ENCODE assay signal across 8 mouse cellular contexts in genomic region chr2:115855511-115856400, GRCm38 (mm10).
DNase-seq lines count a peak whose midpoint lies in the region; ATAC-seq lines count a peak whose summit lies in the region.

No protein-coding gene starts in this region.

- no peaks in the 10 kb centered on the region for H3K9me3 ChIP-seq in embryonic facial prominence, embryonic 11.5 days (replicated peaks; ENCODE audit: control insufficient read depth, low read length)
- no peaks in the 10 kb centered on the region for H3K9me3 ChIP-seq in limb, embryonic 11.5 days (ENCODE audit: control insufficient read depth, low read length)
- H3K9me3 ChIP-seq in midbrain, embryonic 13.5 days: no peaks in the 10 kb centered on the region

- no peak overlapping the region for H3K9ac ChIP-seq in embryonic facial prominence, embryonic 11.5 days (replicated peaks; ENCODE audit: low read length)
- no peak overlapping the region for H3K9ac ChIP-seq in limb, embryonic 11.5 days (ENCODE audit: low read length)
- 0 out of 2 replicates have a peak overlapping the region, but pooled peaks have one; percentile 19 for H3K9ac ChIP-seq in midbrain, embryonic 13.5 days (replicated peaks)

- no peaks in the 10 kb centered on the region for H3K36me3 ChIP-seq in embryonic facial prominence, embryonic 11.5 days (replicated peaks; ENCODE audit: control insufficient read depth, insufficient read depth, low read depth, low read length)
- H3K36me3 ChIP-seq in limb, embryonic 11.5 days (ENCODE audit: control insufficient read depth, insufficient read depth, low read length): no peaks in the 10 kb centered on the region
- no peaks in the 10 kb centered on the region for H3K36me3 ChIP-seq in midbrain, embryonic 13.5 days

- H3K27me3 ChIP-seq in embryonic facial prominence, embryonic 11.5 days (ENCODE audit: control insufficient read depth, insufficient read depth, low read length): peaks cover 21% of the 10 kb centered on the region
- H3K27me3 ChIP-seq in limb, embryonic 11.5 days (ENCODE audit: control insufficient read depth, insufficient read depth, low read length): peaks cover 57% of the 10 kb centered on the region
- peaks cover 60% of the 10 kb centered on the region for H3K27me3 ChIP-seq in midbrain, embryonic 13.5 days

- DNase-seq in cerebellum, adult 11 months: peak; percentile 12
- peak; percentile 94 for DNase-seq in embryonic facial prominence, embryonic 11.5 days (ENCODE audit: low spot score)
- peak; percentile 75 for DNase-seq in heart, adult 8-10 months (ENCODE audit: low spot score)
- peak; percentile 69 to 82 for DNase-seq in kidney, adult 8-10 months
- DNase-seq in limb, embryonic 11.5 days (ENCODE audit: low spot score): peak; percentile 94
- DNase-seq in spleen, postnatal 10 days (ENCODE audit: low spot score in 2 of 2): peak; percentile 28 to 74

- no peak overlapping the region for H3K27ac ChIP-seq in embryonic facial prominence, embryonic 11.5 days (replicated peaks; ENCODE audit: low read depth, low read length)
- no peak overlapping the region for H3K27ac ChIP-seq in limb, embryonic 11.5 days (replicated peaks; ENCODE audit: low read depth, low read length)
- no peak overlapping the region for H3K27ac ChIP-seq in midbrain, embryonic 13.5 days

- whole genome bisulfite sequencing in embryonic facial prominence, embryonic 11.5 days: under 1% methylated on average over 33 of the region's 33 CpGs
- 1% methylated on average over 33 of the region's 33 CpGs for WGBS in limb, embryonic 11.5 days
- under 1% methylated on average over 33 of the region's 33 CpGs for WGBS in midbrain, embryonic 13.5 days

- peaks cover 8% of the 10 kb centered on the region for H3K4me1 ChIP-seq in embryonic facial prominence, embryonic 11.5 days (ENCODE audit: control insufficient read depth, insufficient read depth, low read length)
- H3K4me1 ChIP-seq in limb, embryonic 11.5 days (ENCODE audit: control insufficient read depth, insufficient read depth, low read length): peaks cover 20% of the 10 kb centered on the region
- peaks cover 63% of the 10 kb centered on the region for H3K4me1 ChIP-seq in midbrain, embryonic 13.5 days (replicated peaks)

- peak overlapping the region; percentile 7; the same call in 1 of the 2 replicates for H3K4me3 ChIP-seq in embryonic facial prominence, embryonic 11.5 days (ENCODE audit: low read depth, low read length)
- peak overlapping the region; percentile 15; the same call in 1 of the 2 replicates for H3K4me3 ChIP-seq in limb, embryonic 11.5 days (ENCODE audit: low read depth, low read length)
- H3K4me3 ChIP-seq in midbrain, embryonic 13.5 days (replicated peaks): peak overlapping the region; percentile 30

- peak overlapping the region; percentile 39 for H3K4me2 ChIP-seq in embryonic facial prominence, embryonic 11.5 days (ENCODE audit: low read depth, low read length)
- peak overlapping the region; percentile 44 for H3K4me2 ChIP-seq in limb, embryonic 11.5 days (ENCODE audit: low read depth, severe bottlenecking)
- peak overlapping the region; percentile 52 for H3K4me2 ChIP-seq in midbrain, embryonic 13.5 days (replicated peaks)

- ATAC-seq in cerebellum, adult (ENCODE audit: insufficient number of reproducible peaks, low FRiP score, low TSS enrichment): no peak
- peak; percentile 37; the same call in 1 of the 2 replicates for ATAC-seq in embryonic facial prominence, embryonic 11.5 days (replicated peaks; ENCODE audit: insufficient number of reproducible peaks, low FRiP score, low TSS enrichment, low read depth)
- ATAC-seq in limb, embryonic 11.5 days (ENCODE audit: insufficient number of reproducible peaks, low FRiP score, low TSS enrichment, low read depth): peak; percentile 46; the same call in 1 of the 2 replicates
- ATAC-seq in midbrain, embryonic 13.5 days: peak; percentile 73

Comparison
In these comparisons a context has a peak if more than half of its experiments do, and no peak if none do; other contexts are left out.
1. DNase-seq: peak in every context shown above with its lines; median percentile 94 in embryonic facial prominence, embryonic 11.5 days; 94 in limb, embryonic 11.5 days; 76 in kidney, adult 8-10 months; 75 in heart, adult 8-10 months; 51 in spleen, postnatal 10 days; 12 in cerebellum, adult 11 months.